Mouse (Mus musculus) G1E (cell line): ENCODE measurements around the gene Tbx18. TPM values are rescaled to one million over a fixed set of nuclear protein-coding genes. Genes with fewer than 3 reads are reported as not detected.

Experiments used
- ATAC-seq: 2 replicates; pipeline ENCODE4 v1.8.0; 2016; ENCODE audit warnings: mild to moderate bottlenecking; ENCODE audit not compliant: insufficient number of reproducible peaks, poor library complexity, low FRiP score, severe bottlenecking; ENCODE audit errors: extremely low read depth
- DNase-seq: peaks from one replicate; pipeline ENCODE4 v3.0.0; 2012; ENCODE audit warnings: low spot score
- H3K27me3 ChIP-seq: 2 replicates; pipeline ENCODE4 v1.6.1; 2012; ENCODE audit warnings: mild to moderate bottlenecking, low read length, inconsistent platforms; ENCODE audit not compliant: insufficient read depth
- H3K36me3 ChIP-seq: replicated peaks from 2 replicates; pipeline ENCODE3; 2012; ENCODE audit warnings: mild to moderate bottlenecking, inconsistent platforms
- H3K4me1 ChIP-seq: 2 replicates; pipeline ENCODE4 v1.6.1; 2012; ENCODE audit warnings: low read depth, low read length, inconsistent platforms, mixed read lengths; ENCODE audit not compliant: insufficient read depth
- H3K4me3 ChIP-seq: 2 replicates; pipeline ENCODE4 v1.5.1; 2012; ENCODE audit warnings: low read depth, mild to moderate bottlenecking, inconsistent platforms, low read length, moderate library complexity, mixed read lengths
- H3K9me3 ChIP-seq: replicated peaks from 2 replicates; pipeline ENCODE4 v1.6.1; 2012; ENCODE audit warnings: inconsistent platforms
- CTCF ChIP-seq: IDR thresholded peaks from 2 replicates; pipeline ENCODE4 v1.5.1; 2012; ENCODE audit warnings: low read depth, low read length, inconsistent platforms, mixed read lengths
- GATA1 ChIP-seq: IDR thresholded peaks from 2 replicates; pipeline ENCODE4 v1.6.1; 2012; ENCODE audit warnings: borderline replicate concordance, low read length, inconsistent platforms, mixed read lengths
- GATA2 ChIP-seq: IDR thresholded peaks from 2 replicates; pipeline ENCODE4 v1.6.1; 2012; ENCODE audit warnings: low read depth, low read length, inconsistent platforms, borderline replicate concordance
- POLR2AphosphoS5 ChIP-seq: IDR thresholded peaks from 2 replicates; pipeline ENCODE4 v1.6.1; 2012; ENCODE audit warnings: low read depth, low read length, inconsistent platforms; ENCODE audit not compliant: insufficient replicate concordance
- TAL1 ChIP-seq: conservative IDR thresholded peaks from 2 replicates; pipeline ENCODE4 v1.6.1; 2012; ENCODE audit warnings: low read depth, low read length, inconsistent platforms, mixed read lengths
- polyA plus RNA-seq: library from polyadenylated mRNA; stranded (reverse); fragments of >175 nt; gene quantifications from 2 replicates; pipeline ENCODE4 v1.2.3, GENCODE M21; 2012
- total RNA-seq, 2 experiments: library from RNA; stranded (forward) in 1 of 2; stranded (reverse) in 1 of 2; fragments of 200-1000 nt in 1 of 2; fragments of >200 nt in 1 of 2; fragmentation: Nextera tagmentation in 1 of 2; gene quantifications; 2 replicates each; pipeline ENCODE4 v1.2.3; 2014 to 2017

The Tbx18 gene
- total RNA-seq (2014; fragmentation: Nextera tagmentation): not detected in 2 replicates
- 0.06 TPM in 1 of 2 replicates, not detected in the other for total RNA-seq (2017)
- polyA plus RNA-seq: not detected in 2 replicates

DNA sequence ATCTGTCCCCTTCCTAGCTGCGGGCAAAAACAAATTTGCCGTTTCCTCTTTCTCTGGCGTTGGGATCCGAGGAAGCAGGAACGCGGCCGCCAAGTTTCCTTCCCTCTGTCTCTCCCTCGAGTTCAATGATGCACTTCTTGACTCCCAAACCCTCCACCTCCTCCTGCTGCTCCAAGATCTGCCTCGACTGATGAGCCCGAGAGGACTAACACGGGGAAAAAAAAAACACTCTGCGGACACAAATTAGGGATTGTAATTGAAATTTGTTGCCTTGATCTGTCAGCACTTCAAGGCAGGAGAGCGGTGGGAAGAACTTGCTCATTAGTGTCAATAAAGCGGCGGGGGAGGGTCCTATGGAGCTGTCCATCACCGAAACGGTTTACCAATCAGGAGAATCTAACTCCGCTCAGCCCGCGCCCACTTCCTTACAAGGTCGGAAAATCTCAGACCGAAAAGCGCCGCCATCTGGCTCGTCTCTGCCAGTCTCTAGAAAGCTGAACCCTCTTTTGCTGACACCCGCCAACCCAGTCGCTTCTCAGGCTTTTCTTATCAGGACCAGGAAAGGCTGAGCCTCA lies at the start of gene Tbx18:
Gene Tbx18, minus strand, starts transcription at position 300 of the 575 bp plus-strand sequence.
- Histone ChIP-seq H3K4me1 (no peaks in the 10 kb centered on the region), H3K36me3 (no peaks in the 10 kb centered on the region), H3K27me3 (no peaks in the 10 kb centered on the region), H3K9me3 (peaks cover 50% of the 10 kb centered on the region), H3K4me3 (no peak within 1 kb of the TSS; the same call in 1 of the 2 replicates)
- ATAC-seq (no peak), DNase-seq (no peak)
- TF ChIP-seq TAL1 (no peak), GATA1 (no peak), POLR2AphosphoS5 (no peak), GATA2 (no peak), CTCF (no peak)

DNA sequence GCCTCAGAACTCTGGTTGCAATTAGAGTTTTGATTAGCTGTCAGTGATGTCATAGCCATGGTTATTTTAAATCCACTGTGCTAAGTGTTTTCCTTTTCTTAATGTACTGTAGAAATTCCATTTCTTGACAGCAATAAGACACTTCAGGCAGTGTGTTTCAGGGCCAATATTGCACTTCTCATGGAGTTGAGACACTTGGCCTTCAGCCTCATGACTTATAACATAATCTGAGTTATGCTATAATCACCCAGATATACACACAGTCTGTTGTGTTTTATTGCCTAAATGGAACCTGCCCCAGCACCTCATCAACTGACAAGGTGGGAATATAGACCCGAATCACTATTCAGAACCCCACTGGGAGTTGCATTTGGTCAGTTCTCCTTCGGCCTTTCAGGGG lies 42.9 kb upstream of the Tbx18 start:
- TF ChIP-seq POLR2AphosphoS5 (no peak), CTCF (no peak), GATA1 (no peak), GATA2 (no peak), TAL1 (no peak)
- no peak for DNase-seq
- Histone ChIP-seq H3K27me3 (no peaks in the 10 kb centered on the region), H3K36me3 (no peaks in the 10 kb centered on the region), H3K4me3 (no peak overlapping the region), H3K4me1 (no peaks in the 10 kb centered on the region), H3K9me3 (peaks cover 15% of the 10 kb centered on the region)
- ATAC-seq: no peak

GRCm38 (mm10) chr9:87755621-87756020 lies 24.6 kb upstream of the Tbx18 start:
- Histone ChIP-seq H3K36me3 (no peaks in the 10 kb centered on the region), H3K9me3 (0 out of 2 replicates have a peak, but pooled peaks cover 3% of the 10 kb centered on the region), H3K27me3 (no peaks in the 10 kb centered on the region), H3K4me1 (no peaks in the 10 kb centered on the region), H3K4me3 (no peak overlapping the region)
- ATAC-seq (no peak), DNase-seq (no peak)
- TF ChIP-seq TAL1 (no peak), GATA2 (no peak), CTCF (no peak), POLR2AphosphoS5 (no peak), GATA1 (no peak)

GRCm38 (mm10) chr9:87741599-87741998 lies 10.5 kb upstream of the Tbx18 start:
- TF ChIP-seq GATA2 (no peak), GATA1 (no peak), CTCF (no peak), POLR2AphosphoS5 (no peak), TAL1 (no peak)
- peaks cover 23% of the 10 kb centered on the region for H3K9me3 ChIP-seq
- no peak for DNase-seq
- no peaks in the 10 kb centered on the region for H3K4me1 ChIP-seq
- H3K27me3 ChIP-seq: no peaks in the 10 kb centered on the region
- no peak overlapping the region for H3K4me3 ChIP-seq
- no peaks in the 10 kb centered on the region for H3K36me3 ChIP-seq
- ATAC-seq: no peak

- Histone ChIP-seq H3K9me3 (peaks cover 23% of the 10 kb centered on the region), H3K4me3 (no peak overlapping the region), H3K27me3 (no peaks in the 10 kb centered on the region), H3K4me1 (no peaks in the 10 kb centered on the region), H3K36me3 (no peaks in the 10 kb centered on the region)
- ATAC-seq (no peak), DNase-seq (no peak)
- TF ChIP-seq POLR2AphosphoS5: no peak
- TF ChIP-seq CTCF: no peak
- no peak for TF ChIP-seq TAL1
- no peak for TF ChIP-seq GATA1
- no peak for TF ChIP-seq GATA2
These were observed 9.6 kb upstream of the Tbx18 start for GRCm38 (mm10) chr9:87740667-87741066.

DNA sequence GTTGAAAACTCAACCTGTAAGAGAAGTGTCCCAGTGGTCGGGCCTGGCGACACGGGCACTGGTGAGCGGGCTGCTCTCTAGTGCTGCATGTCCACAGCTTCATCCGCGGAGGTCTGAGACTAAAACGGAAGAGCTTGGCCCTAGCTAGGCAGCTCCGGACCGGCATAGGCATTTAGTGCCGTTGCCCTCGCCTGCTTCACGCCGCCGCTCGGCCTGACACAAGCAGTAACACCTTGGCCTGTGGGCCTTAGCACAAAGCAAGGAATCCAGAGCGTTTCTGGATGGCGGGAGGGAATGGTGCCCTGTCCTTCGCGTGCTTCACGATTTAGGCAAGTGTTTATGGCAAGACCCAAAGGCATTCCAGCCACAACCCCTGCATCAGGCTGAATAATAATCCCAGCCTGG lies 9.2 kb upstream of the Tbx18 start:
- Histone ChIP-seq H3K27me3 (no peaks in the 10 kb centered on the region), H3K4me3 (no peak overlapping the region), H3K9me3 (peaks cover 23% of the 10 kb centered on the region), H3K36me3 (no peaks in the 10 kb centered on the region), H3K4me1 (no peaks in the 10 kb centered on the region)
- no peak for TF ChIP-seq GATA2
- TF ChIP-seq TAL1: no peak
- TF ChIP-seq GATA1: no peak
- no peak for TF ChIP-seq POLR2AphosphoS5
- no peak for TF ChIP-seq CTCF
- ATAC-seq (no peak), DNase-seq (no peak)
